Mouse (Mus musculus) lung, postnatal 0 days (tissue): ENCODE data around the gene Dusp12. TPM values are rescaled to one million over a fixed set of nuclear protein-coding genes. Genes with fewer than 3 reads are reported as not detected.

ENCODE experiments used
- ATAC-seq: fragments of 200-750 bp; cut with Nextera tagmentation; 2 replicates; pipeline ENCODE4 v1.8.0; 2017; ENCODE audit warnings: moderate library complexity
- DNase-seq: peaks from one replicate; pipeline ENCODE4 v3.0.0-alpha.2; 2016; ENCODE audit warnings: low spot score
- H3K27ac ChIP-seq: fragments of 300-500 bp; sonication (generic); 2 replicates; pipeline ENCODE4 v1.5.1; 2014; ENCODE audit warnings: antibody characterized with exemption, mild to moderate bottlenecking, low read length, mixed read lengths
- H3K27me3 ChIP-seq: fragments of 300-500 bp; sonication (generic); replicated peaks from 2 replicates; pipeline ENCODE4 v1.6.1; 2014; ENCODE audit warnings: low read length, mixed read lengths; ENCODE audit not compliant: insufficient read depth
- H3K36me3 ChIP-seq: fragments of 300-500 bp; sonication (generic); 2 replicates; pipeline ENCODE4 v1.6.1; 2014; ENCODE audit warnings: low read length, mixed read lengths; ENCODE audit not compliant: insufficient read depth
- H3K4me1 ChIP-seq: fragments of 300-500 bp; sonication (generic); 2 replicates; pipeline ENCODE4 v1.6.1; 2014; ENCODE audit warnings: antibody characterized with exemption, low read depth, low read length, mixed read lengths; ENCODE audit not compliant: insufficient read depth
- H3K4me2 ChIP-seq: fragments of 300-500 bp; sonication (generic); replicated peaks from 2 replicates; pipeline ENCODE4 v1.6.1; 2014; ENCODE audit warnings: low read depth, mild to moderate bottlenecking, low read length, moderate library complexity, mixed read lengths
- H3K4me3 ChIP-seq: fragments of 300-500 bp; sonication (generic); 2 replicates; pipeline ENCODE4 v1.5.1; 2014; ENCODE audit warnings: low read depth, low read length
- H3K9ac ChIP-seq: fragments of 300-500 bp; sonication (generic); replicated peaks from 2 replicates; pipeline ENCODE4 v1.6.1; 2014; ENCODE audit warnings: low read depth, mild to moderate bottlenecking
- H3K9me3 ChIP-seq: fragments of 300-500 bp; sonication (generic); 2 replicates; pipeline ENCODE4 v1.6.1; 2016; ENCODE audit warnings: low read length, mixed read lengths
- CTCF ChIP-seq: IDR thresholded peaks from 2 replicates; pipeline ENCODE4 v1.5.1; 2016; ENCODE audit warnings: antibody characterized with exemption, mild to moderate bottlenecking
- EP300 ChIP-seq: IDR thresholded peaks from 2 replicates; pipeline ENCODE4 v1.6.1; 2016; ENCODE audit warnings: antibody characterized with exemption, mild to moderate bottlenecking, control low read depth
- WGBS: fragments of 180-500 bp; shearing (Covaris S2); extraction: QIAGEN DNeasy Blood & Tissue Kit; methylation state at CpG from one replicate; pipeline ENCODE4 v1.1.7; 2014; 5-methylcytosine and 5-hydroxymethylcytosine counted together
- polyA plus RNA-seq: library from polyadenylated mRNA; unstranded; fragments of >200 nt; fragmentation: Nextera tagmentation; extraction: Ambion mirVana; gene quantifications from 2 replicates; pipeline ENCODE4 v1.2.1, GENCODE M21; 2015

The Dusp12 gene
- polyA plus RNA-seq, result 22.5 and 23.2 TPM in 2 replicates

DNA sequence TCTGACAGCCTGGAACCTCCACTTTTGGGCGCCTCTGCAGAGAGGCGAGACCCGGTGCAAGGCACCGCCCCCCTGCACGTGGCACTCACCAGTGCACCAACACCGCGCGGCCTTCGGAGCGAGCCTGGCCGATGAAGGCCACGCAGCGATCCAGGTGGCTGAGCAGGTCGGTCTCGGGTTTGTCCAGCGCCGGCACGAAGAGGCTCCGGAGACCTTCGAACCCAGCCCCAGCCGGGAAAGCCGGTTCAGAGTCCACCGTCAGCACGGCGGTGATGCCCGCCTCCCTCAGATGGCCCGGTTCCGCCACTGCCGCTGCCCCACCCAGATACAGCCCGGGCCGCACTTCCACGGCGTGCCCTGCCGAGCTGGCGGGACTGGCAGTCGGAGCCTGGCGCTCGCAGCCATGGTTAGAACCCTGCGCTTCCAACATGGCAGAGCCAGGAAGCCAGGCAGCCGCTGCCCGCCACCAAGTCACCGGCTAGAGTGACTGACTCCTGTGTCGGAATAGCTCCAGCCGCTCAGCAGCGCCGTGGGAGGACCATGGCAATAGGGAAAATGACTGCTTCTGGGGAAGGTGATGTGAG lies at the start of gene Dusp12, which contains the start of gene Gm26620:
Gene Dusp12 (minus strand): TSS at position 563 of the 584 bp plus-strand sequence.
Gene Gm26620 (plus strand): TSS at position 88 of the 584 bp plus-strand sequence.
- Histone ChIP-seq H3K27me3 (no peaks in the 10 kb centered on the region), H3K36me3 (no peaks in the 10 kb centered on the region), H3K27ac (peak within 1 kb of the TSS; percentile 55; the same call in 1 of the 2 replicates), H3K9me3 (no peaks in the 10 kb centered on the region), H3K4me2 (peak within 1 kb of the TSS; percentile 76), H3K9ac (peak within 1 kb of the TSS; percentile 79), H3K4me3 (peak within 1 kb of the TSS; percentile 86), H3K4me1 (peaks cover 3% of the 10 kb centered on the region; the same call in 1 of the 2 replicates)
- TF ChIP-seq CTCF, result peak; percentile 89
- TF ChIP-seq EP300, result no peak
- DNase-seq (peak; percentile 94), ATAC-seq (peak; percentile 97)
- under 1% methylated on average over 35 of the region's 46 CpGs for WGBS

DNA sequence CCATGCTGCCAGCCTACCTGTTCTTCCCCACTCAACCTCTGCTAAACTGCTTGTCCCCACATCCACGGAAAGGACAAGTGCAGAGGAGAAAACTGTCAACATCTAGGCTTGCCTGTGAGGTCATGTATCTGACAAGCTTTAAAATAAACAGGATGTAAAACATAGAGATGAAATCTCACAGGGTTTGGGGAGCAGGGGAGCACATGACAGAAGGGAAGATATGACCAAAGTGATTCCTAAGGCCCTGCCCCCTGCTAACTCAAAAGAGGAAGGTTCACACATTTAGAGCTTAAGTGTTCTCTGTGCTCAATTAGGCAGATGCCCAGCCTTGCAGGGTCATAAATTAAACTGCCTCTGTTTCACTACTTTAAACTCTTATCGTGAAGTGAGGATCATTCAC lies 49.0 kb upstream of the Dusp12 start:
- WGBS, result 47% methylated on average over 2 of the region's 2 CpGs
- ATAC-seq, result no peak

DNA sequence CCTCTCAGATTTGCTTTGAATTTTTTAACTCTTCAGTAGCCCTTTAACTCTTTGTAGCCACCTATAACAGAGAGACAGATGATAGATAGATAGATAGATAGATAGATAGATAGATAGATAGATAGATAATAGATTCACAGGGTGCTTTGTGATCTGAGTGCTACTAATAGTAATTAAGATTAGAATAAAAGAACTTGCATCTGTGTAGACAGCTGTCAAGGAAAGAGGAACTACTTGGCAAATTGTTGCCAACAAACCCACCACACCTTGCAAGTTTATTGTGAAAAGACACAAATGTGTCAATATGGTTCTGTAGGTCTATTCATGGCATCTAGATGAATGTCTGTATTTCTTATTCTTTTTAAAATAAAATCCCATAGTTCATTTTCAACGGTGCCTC lies 48.6 kb upstream of the Dusp12 start:
- no peak overlapping the region for H3K4me2 ChIP-seq

More for the DNA sequence above, 49.0 kb upstream of the Dusp12 start:
- DNase-seq, result peak; percentile 27
- no peak for TF ChIP-seq CTCF
- TF ChIP-seq EP300, result no peak
- no peaks in the 10 kb centered on the region for H3K9me3 ChIP-seq
- no peak overlapping the region for H3K9ac ChIP-seq
- H3K4me2 ChIP-seq, result no peak overlapping the region
- no peaks in the 10 kb centered on the region for H3K27me3 ChIP-seq
- no peaks in the 10 kb centered on the region for H3K4me1 ChIP-seq
- no peak overlapping the region for H3K4me3 ChIP-seq
- no peaks in the 10 kb centered on the region for H3K36me3 ChIP-seq
- H3K27ac ChIP-seq, result no peak overlapping the region

DNA sequence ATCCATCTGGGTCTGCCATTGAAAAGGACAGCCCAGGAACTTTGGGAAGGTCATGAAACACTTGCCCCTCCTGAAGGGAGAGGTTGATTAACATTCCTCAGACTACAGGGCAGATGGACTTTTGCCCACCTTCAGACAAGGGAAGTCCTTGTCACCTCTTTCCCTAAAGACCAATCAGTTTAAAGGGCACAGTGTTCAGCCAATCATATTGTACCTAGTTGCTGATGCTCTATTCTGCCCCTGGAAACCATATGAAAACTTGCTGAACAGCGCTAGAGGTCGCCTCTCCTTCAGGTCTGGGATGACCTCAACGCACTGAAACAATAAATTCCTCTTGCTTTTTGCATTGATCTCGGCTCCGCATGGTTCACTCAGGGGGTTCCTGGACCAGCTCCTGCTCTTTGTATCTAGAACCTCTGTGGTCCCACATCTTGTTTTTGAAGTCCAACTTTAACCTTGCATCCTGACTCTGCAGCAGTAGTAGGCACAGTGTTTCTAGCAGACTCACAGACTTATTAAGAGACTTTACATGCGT lies 48.1 kb upstream of the Dusp12 start:
- Histone ChIP-seq H3K4me2 (no peak overlapping the region), H3K9ac (no peak overlapping the region), H3K36me3 (no peaks in the 10 kb centered on the region), H3K4me1 (no peaks in the 10 kb centered on the region), H3K4me3 (no peak overlapping the region), H3K27ac (no peak overlapping the region), H3K27me3 (no peaks in the 10 kb centered on the region), H3K9me3 (no peaks in the 10 kb centered on the region)
- WGBS, result 68% methylated on average over 6 of the region's 6 CpGs
- no peak for DNase-seq
- TF ChIP-seq EP300 (no peak), CTCF (no peak)
- no peak for ATAC-seq

More for the DNA sequence above, 48.6 kb upstream of the Dusp12 start:
- no peaks in the 10 kb centered on the region for H3K27me3 ChIP-seq
- no peaks in the 10 kb centered on the region for H3K36me3 ChIP-seq
- H3K4me3 ChIP-seq, result no peak overlapping the region
- H3K9me3 ChIP-seq, result no peaks in the 10 kb centered on the region
- no peak for DNase-seq
- no peak for ATAC-seq
- no peak overlapping the region for H3K9ac ChIP-seq
- H3K27ac ChIP-seq, result no peak overlapping the region
- TF ChIP-seq EP300 (no peak), CTCF (no peak)
- 64% methylated on average over 1 of the region's 1 CpGs for WGBS
- H3K4me1 ChIP-seq, result no peaks in the 10 kb centered on the region

DNA sequence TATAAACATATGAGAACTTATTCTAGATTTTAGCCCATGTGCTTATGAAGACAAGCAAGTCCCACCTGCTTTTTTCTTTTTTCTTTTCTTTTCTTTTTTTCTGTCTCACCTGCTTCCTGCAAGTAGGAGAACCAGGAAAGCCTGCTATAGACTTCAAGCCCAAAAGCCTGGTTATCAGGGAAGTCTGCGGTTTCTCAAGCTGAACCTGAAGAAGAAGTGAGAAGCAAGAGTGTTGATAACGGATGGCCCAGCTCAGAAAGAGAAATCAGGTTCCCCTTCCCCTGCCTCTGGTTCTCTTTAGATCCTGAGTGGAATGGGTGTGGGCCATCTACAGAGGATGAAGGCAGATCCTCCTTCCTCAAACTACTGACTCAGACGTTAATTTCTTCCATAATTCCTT lies 46.7 kb upstream of the Dusp12 start:
- no peak overlapping the region for H3K4me2 ChIP-seq
- no peaks in the 10 kb centered on the region for H3K36me3 ChIP-seq
- DNase-seq, result no peak
- TF ChIP-seq CTCF (no peak), EP300 (no peak)
- no peaks in the 10 kb centered on the region for H3K4me1 ChIP-seq
- no peak for ATAC-seq
- 66% methylated on average over 3 of the region's 3 CpGs for WGBS
- no peaks in the 10 kb centered on the region for H3K9me3 ChIP-seq
- no peaks in the 10 kb centered on the region for H3K27me3 ChIP-seq
- H3K9ac ChIP-seq, result no peak overlapping the region
- no peak overlapping the region for H3K4me3 ChIP-seq
- H3K27ac ChIP-seq, result no peak overlapping the region

DNA sequence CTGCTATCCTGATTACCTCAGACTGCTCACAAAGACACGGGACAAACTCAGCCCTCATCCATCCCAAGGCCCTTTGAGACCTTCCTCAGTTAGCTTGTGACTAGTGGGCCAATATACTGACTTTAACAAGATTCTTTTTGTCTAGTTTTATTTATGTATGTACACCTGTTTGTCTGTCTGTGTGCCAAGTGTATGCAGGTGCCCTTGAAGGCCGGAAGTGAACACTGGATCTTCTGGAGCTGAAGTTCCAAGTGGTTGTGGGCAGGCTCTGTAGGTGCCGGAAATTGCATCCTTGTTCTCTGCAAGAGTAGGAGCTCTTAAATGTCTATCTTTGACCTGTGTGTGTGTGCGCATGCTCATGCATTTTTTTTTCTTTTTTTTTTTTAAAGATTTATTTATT lies 43.9 kb upstream of the Dusp12 start:
- no peaks in the 10 kb centered on the region for H3K36me3 ChIP-seq
- no peak for TF ChIP-seq EP300
- no peak for TF ChIP-seq CTCF
- H3K27ac ChIP-seq, result no peak overlapping the region
- H3K4me3 ChIP-seq, result no peak overlapping the region
- H3K27me3 ChIP-seq, result no peaks in the 10 kb centered on the region
- ATAC-seq (no peak), DNase-seq (no peak)
- H3K4me2 ChIP-seq, result no peak overlapping the region
- H3K9me3 ChIP-seq, result no peaks in the 10 kb centered on the region
- H3K4me1 ChIP-seq, result no peaks in the 10 kb centered on the region
- no peak overlapping the region for H3K9ac ChIP-seq
- WGBS, result 75% methylated on average over 4 of the region's 4 CpGs
